Mouse (Mus musculus): ENCODE data around the gene Gper1. TPM values are rescaled to one million over a fixed set of nuclear protein-coding genes. Genes with fewer than 3 reads are reported as not detected.
"Not testable (repeated sequence)": the region's sequence is repeated elsewhere in the genome, so short reads cannot be mapped to it uniquely, and the experiment has no call there.

Gene Gper1
- polyA plus RNA-seq, 1 experiment from 2014 or later, result 2.1 TPM

GRCm38 (mm10) chr5:139388694-139389675 lies 34.0 kb upstream of the Gper1 start:
- H3K4me1 ChIP-seq (replicated peaks; ENCODE audit: control insufficient read depth, insufficient read depth, low read length), result peaks cover 23% of the 10 kb centered on the region
- H3K9me3 ChIP-seq (ENCODE audit: control insufficient read depth, low read length), result no peaks in the 10 kb centered on the region
- WGBS, result 60% methylated on average over 17 of the region's 17 CpGs
- DNase-seq (ENCODE audit: low spot score) (no peak), ATAC-seq (replicated peaks; ENCODE audit: low FRiP score, low TSS enrichment, low read depth) (0 out of 2 replicates have a peak, but pooled peaks have one; percentile 15)
- H3K27ac ChIP-seq (ENCODE audit: low read depth), result peak overlapping the region; percentile 27
- H3K4me3 ChIP-seq (ENCODE audit: low read depth, low read length), result no peak overlapping the region
- H3K36me3 ChIP-seq (ENCODE audit: control insufficient read depth, insufficient read depth, low read length), result no peaks in the 10 kb centered on the region
- H3K9ac ChIP-seq (ENCODE audit: low read length), result no peak overlapping the region
- H3K4me2 ChIP-seq (ENCODE audit: low read length), result no peak overlapping the region
- no peaks in the 10 kb centered on the region for H3K27me3 ChIP-seq (replicated peaks; ENCODE audit: control insufficient read depth, insufficient read depth, low read length)

- no peak overlapping the region for H3K4me2 ChIP-seq (ENCODE audit: low read length)
- H3K27me3 ChIP-seq (replicated peaks; ENCODE audit: control insufficient read depth, insufficient read depth, low read length), result no peaks in the 10 kb centered on the region
- no peak overlapping the region for H3K4me3 ChIP-seq (ENCODE audit: low read depth, low read length)
- no peaks in the 10 kb centered on the region for H3K9me3 ChIP-seq (ENCODE audit: control insufficient read depth, low read length)
- peaks cover 19% of the 10 kb centered on the region for H3K4me1 ChIP-seq (replicated peaks; ENCODE audit: control insufficient read depth, insufficient read depth, low read length)
- ATAC-seq (replicated peaks; ENCODE audit: low FRiP score, low TSS enrichment, low read depth), result peak; percentile 49
- DNase-seq (ENCODE audit: low spot score), result no peak
- H3K36me3 ChIP-seq (ENCODE audit: control insufficient read depth, insufficient read depth, low read length), result no peaks in the 10 kb centered on the region
- peak overlapping the region; percentile 27 for H3K27ac ChIP-seq (ENCODE audit: low read depth)
- no peak overlapping the region for H3K9ac ChIP-seq (ENCODE audit: low read length)
- 9% methylated on average over 6 of the region's 6 CpGs for WGBS
These were observed 33.3 kb upstream of the Gper1 start for GRCm38 (mm10) chr5:139389676-139390061.

GRCm38 (mm10) chr5:139390324-139391119 lies 32.4 kb upstream of the Gper1 start:
- H3K27me3 ChIP-seq (replicated peaks; ENCODE audit: control insufficient read depth, insufficient read depth, low read length); DNase-seq (ENCODE audit: low spot score); H3K36me3 ChIP-seq (ENCODE audit: control insufficient read depth, insufficient read depth, low read length); H3K27ac ChIP-seq (ENCODE audit: low read depth); H3K9me3 ChIP-seq (ENCODE audit: control insufficient read depth, low read length); H3K4me3 ChIP-seq (ENCODE audit: low read depth, low read length); H3K4me2 ChIP-seq (ENCODE audit: low read length); ATAC-seq (replicated peaks; ENCODE audit: low FRiP score, low TSS enrichment, low read depth); H3K9ac ChIP-seq (ENCODE audit: low read length): not testable (repeated sequence)
- WGBS, result 78% methylated on average over 5 of the region's 5 CpGs
- H3K4me1 ChIP-seq (replicated peaks; ENCODE audit: control insufficient read depth, insufficient read depth, low read length), result peaks cover 19% of the 10 kb centered on the region

- no peak overlapping the region for H3K4me2 ChIP-seq (ENCODE audit: low read length)
- peaks cover 19% of the 10 kb centered on the region for H3K4me1 ChIP-seq (replicated peaks; ENCODE audit: control insufficient read depth, insufficient read depth, low read length)
- no peaks in the 10 kb centered on the region for H3K27me3 ChIP-seq (replicated peaks; ENCODE audit: control insufficient read depth, insufficient read depth, low read length)
- no peak for DNase-seq (ENCODE audit: low spot score)
- no peak overlapping the region for H3K4me3 ChIP-seq (ENCODE audit: low read depth, low read length)
- 83% methylated on average over 11 of the region's 11 CpGs for WGBS
- no peak for ATAC-seq (replicated peaks; ENCODE audit: low FRiP score, low TSS enrichment, low read depth)
- no peaks in the 10 kb centered on the region for H3K36me3 ChIP-seq (ENCODE audit: control insufficient read depth, insufficient read depth, low read length)
- H3K27ac ChIP-seq (ENCODE audit: low read depth), result no peak overlapping the region
- H3K9ac ChIP-seq (ENCODE audit: low read length), result no peak overlapping the region
- no peaks in the 10 kb centered on the region for H3K9me3 ChIP-seq (ENCODE audit: control insufficient read depth, low read length)
These were observed 31.5 kb upstream of the Gper1 start for GRCm38 (mm10) chr5:139391309-139391990.

- Histone ChIP-seq H3K4me1 (replicated peaks; ENCODE audit: control insufficient read depth, insufficient read depth, low read length) (peaks cover 19% of the 10 kb centered on the region), H3K27ac (ENCODE audit: low read depth) (no peak overlapping the region), H3K4me2 (ENCODE audit: low read length) (no peak overlapping the region), H3K4me3 (ENCODE audit: low read depth, low read length) (no peak overlapping the region), H3K9ac (ENCODE audit: low read length) (no peak overlapping the region), H3K36me3 (ENCODE audit: control insufficient read depth, insufficient read depth, low read length) (no peaks in the 10 kb centered on the region), H3K27me3 (replicated peaks; ENCODE audit: control insufficient read depth, insufficient read depth, low read length) (no peaks in the 10 kb centered on the region), H3K9me3 (ENCODE audit: control insufficient read depth, low read length) (no peaks in the 10 kb centered on the region)
- DNase-seq (ENCODE audit: low spot score), result no peak
- ATAC-seq (replicated peaks; ENCODE audit: low FRiP score, low TSS enrichment, low read depth), result no peak
- WGBS, result 92% methylated on average over 37 of the region's 37 CpGs
These were observed 30.4 kb upstream of the Gper1 start for GRCm38 (mm10) chr5:139392219-139393196.

GRCm38 (mm10) chr5:139393197-139393588 lies 29.8 kb upstream of the Gper1 start:
- no peaks in the 10 kb centered on the region for H3K36me3 ChIP-seq (ENCODE audit: control insufficient read depth, insufficient read depth, low read length)
- no peak overlapping the region for H3K4me2 ChIP-seq (ENCODE audit: low read length)
- H3K4me3 ChIP-seq (ENCODE audit: low read depth, low read length), result no peak overlapping the region
- 92% methylated on average over 16 of the region's 16 CpGs for WGBS
- no peaks in the 10 kb centered on the region for H3K27me3 ChIP-seq (replicated peaks; ENCODE audit: control insufficient read depth, insufficient read depth, low read length)
- H3K27ac ChIP-seq (ENCODE audit: low read depth), result no peak overlapping the region
- DNase-seq (ENCODE audit: low spot score) (no peak), ATAC-seq (replicated peaks; ENCODE audit: low FRiP score, low TSS enrichment, low read depth) (no peak)
- H3K9ac ChIP-seq (ENCODE audit: low read length), result no peak overlapping the region
- H3K4me1 ChIP-seq (replicated peaks; ENCODE audit: control insufficient read depth, insufficient read depth, low read length), result peaks cover 16% of the 10 kb centered on the region
- no peaks in the 10 kb centered on the region for H3K9me3 ChIP-seq (ENCODE audit: control insufficient read depth, low read length)

- no peaks in the 10 kb centered on the region for H3K36me3 ChIP-seq (ENCODE audit: control insufficient read depth, insufficient read depth, low read length)
- 70% methylated on average over 7 of the region's 7 CpGs for WGBS
- no peak for DNase-seq (ENCODE audit: low spot score)
These were observed 28.6 kb upstream of the Gper1 start for GRCm38 (mm10) chr5:139394399-139394798.

More at GRCm38 (mm10) chr5:139394399-139394798, 28.6 kb upstream of the Gper1 start:
- no peak overlapping the region for H3K9ac ChIP-seq (ENCODE audit: low read length)
- H3K27ac ChIP-seq (ENCODE audit: low read depth), result no peak overlapping the region
- no peak overlapping the region for H3K4me2 ChIP-seq (ENCODE audit: low read length)
- no peaks in the 10 kb centered on the region for H3K27me3 ChIP-seq (replicated peaks; ENCODE audit: control insufficient read depth, insufficient read depth, low read length)
- no peak overlapping the region for H3K4me3 ChIP-seq (ENCODE audit: low read depth, low read length)
- H3K9me3 ChIP-seq (ENCODE audit: control insufficient read depth, low read length), result no peaks in the 10 kb centered on the region
- H3K4me1 ChIP-seq (replicated peaks; ENCODE audit: control insufficient read depth, insufficient read depth, low read length), result peaks cover 8% of the 10 kb centered on the region
- no peak for ATAC-seq (replicated peaks; ENCODE audit: low FRiP score, low TSS enrichment, low read depth)

Data from intestine, embryonic 14.5 days (tissue).